Mouse (Mus musculus) lung, postnatal 0 days (tissue): ENCODE measurements around the gene Hist1h2br.
"Not testable (repeated sequence)": the region's sequence is repeated elsewhere in the genome, so short reads cannot be mapped to it uniquely, and the experiment has no call there.

ENCODE experiments used
- CTCF ChIP-seq: IDR thresholded peaks from 2 replicates; pipeline ENCODE4 v1.5.1; 2016; ENCODE audit warnings: antibody characterized with exemption, mild to moderate bottlenecking
- EP300 ChIP-seq: IDR thresholded peaks from 2 replicates; pipeline ENCODE4 v1.6.1; 2016; ENCODE audit warnings: antibody characterized with exemption, mild to moderate bottlenecking, control low read depth

GRCm38 (mm10) chr13:21865503-21865902 is 32.0 kb downstream of the Hist1h2br start:
- TF ChIP-seq CTCF, EP300: not testable (repeated sequence)
